Mouse (Mus musculus) lung, adult 2 months (tissue): ENCODE measurements around the gene Prpf6.
A peak's percentile ranks its signal among the peaks of the same experiment; 100 is the strongest.

ENCODE experiments used
- CTCF ChIP-seq: fragments of 200-500 bp; IDR thresholded peaks from 2 replicates; pipeline ENCODE4 v1.5.1; 2011; ENCODE audit warnings: mild to moderate bottlenecking, low read length, control low read depth; ENCODE audit not compliant: insufficient read depth
- POLR2A ChIP-seq: fragments of 200-500 bp; IDR thresholded peaks from 2 replicates; pipeline ENCODE4 v1.6.1; 2011; ENCODE audit warnings: low read depth, mild to moderate bottlenecking, control low read depth, low read length, borderline replicate concordance; ENCODE audit errors: extremely low read depth

DNA sequence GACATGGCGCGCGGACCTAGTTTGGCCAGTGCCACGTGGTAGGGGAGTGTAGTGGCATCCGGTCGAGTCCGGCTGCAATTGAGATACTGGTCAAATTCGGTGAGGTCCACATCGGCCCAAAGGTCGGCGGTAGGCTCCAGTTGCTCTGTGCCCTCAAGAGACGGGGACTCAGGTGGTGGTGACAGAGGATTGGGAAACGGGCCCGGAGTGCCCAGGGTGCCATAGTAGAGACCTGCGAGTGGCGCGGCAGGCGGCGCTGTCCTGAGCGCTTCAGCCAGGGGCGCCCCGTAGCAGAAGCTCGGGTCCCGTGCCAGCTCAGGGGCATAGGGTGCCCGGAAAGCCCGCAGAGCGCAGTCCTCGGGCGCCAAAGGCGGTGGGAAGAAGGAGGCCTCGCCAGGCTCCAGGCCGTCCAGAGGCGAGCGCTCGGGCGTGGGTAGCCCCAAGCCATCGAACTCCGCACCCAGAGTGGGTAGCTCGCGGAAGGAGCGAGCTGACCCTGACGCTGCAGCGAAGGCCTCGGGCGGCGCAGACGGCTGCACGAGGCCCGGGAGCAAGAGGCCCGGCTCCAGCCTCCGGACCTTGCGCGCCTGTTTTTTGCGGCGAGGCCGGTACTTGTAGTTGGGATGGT is 78.7 kb downstream of the Prpf6 start:
- no peak for TF ChIP-seq CTCF
- TF ChIP-seq POLR2A, result peak; percentile 60; the same call in 1 of the 2 replicates
